ENCODE assay signal across 10 mouse cellular contexts in the genomic region with DNA sequence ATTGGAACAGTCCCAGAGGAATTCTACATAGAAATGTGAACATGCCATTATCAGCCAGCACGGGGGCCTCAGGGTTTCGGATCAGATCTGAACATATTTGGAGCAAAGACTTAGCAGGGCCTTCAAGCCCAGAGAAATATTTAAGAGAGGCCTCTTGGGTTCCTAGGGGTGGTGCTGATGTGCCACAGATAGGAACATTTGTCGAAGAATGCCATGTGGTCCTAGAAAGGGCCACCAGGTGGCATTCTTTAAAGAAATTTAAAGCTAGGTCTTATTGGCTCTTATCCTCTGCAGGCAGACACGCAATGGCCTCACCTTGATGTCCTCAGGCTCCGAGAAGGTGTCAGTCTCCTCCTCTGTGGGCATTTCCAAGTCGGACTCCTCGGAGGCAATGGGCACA. TPM values are rescaled to one million over a fixed set of nuclear protein-coding genes. Genes with fewer than 3 reads are reported as not detected.
DNase-seq lines count a peak whose midpoint lies in the region; ATAC-seq and TF ChIP-seq lines count a peak whose summit lies in the region.
"Had no signal": no experiment of that assay in that cellular context is flagged by ENCODE, and none has a peak within 500 bp of the region (broad histone marks: within the 10 kb centered on the region; RNA-seq: fewer than 3 reads in every experiment).

No protein-coding gene starts in this region.

- H3K4me1 ChIP-seq in hindbrain, postnatal 0 days (ENCODE audit: insufficient read depth, low read length): no peaks in the 10 kb centered on the region
- H3K4me1 ChIP-seq in hindbrain, embryonic 13.5 days (replicated peaks): 0 out of 2 replicates have a peak, but pooled peaks cover 5% of the 10 kb centered on the region
- peaks cover 20 to 37% of the 10 kb centered on the region in 2 experiments for H3K4me1 ChIP-seq in CH12.LX (ENCODE audit: control insufficient read depth in 1 of 2, insufficient read depth in 2 of 2)
- H3K4me1 ChIP-seq in bone marrow, adult 2 months (ENCODE audit: control insufficient read depth, insufficient read depth, low read length): peaks cover 6% of the 10 kb centered on the region
- H3K4me1 ChIP-seq in heart, embryonic 14.5 days (ENCODE audit: control insufficient read depth in 2 of 2, insufficient read depth in 2 of 2, low read length in 2 of 2): peaks cover 28 to 35% of the 10 kb centered on the region in 2 experiments

- H3K27ac ChIP-seq in hindbrain, postnatal 0 days: no peak overlapping the region
- H3K27ac ChIP-seq in hindbrain, embryonic 13.5 days: no peak overlapping the region
- no peak overlapping the region for H3K27ac ChIP-seq in CH12.LX (ENCODE audit: insufficient read depth, low read depth)
- no peak overlapping the region for H3K27ac ChIP-seq in bone marrow, adult 2 months (ENCODE audit: control insufficient read depth, insufficient read depth, low read depth, low read length, poor library complexity)
- peak overlapping the region; percentile 70 to 82 for H3K27ac ChIP-seq in heart, embryonic 14.5 days (replicated peaks in 1 of 2; ENCODE audit: control insufficient read depth in 1 of 2, insufficient read depth in 1 of 2, low read depth in 2 of 2, low read length in 2 of 2)
- H3K27ac ChIP-seq: embryonic facial prominence, embryonic 15.5 days had no signal

- no peak overlapping the region for H3K9ac ChIP-seq in hindbrain, postnatal 0 days (replicated peaks; ENCODE audit: low read length)
- no peak overlapping the region for H3K9ac ChIP-seq in hindbrain, embryonic 13.5 days
- H3K9ac ChIP-seq in CH12.LX (ENCODE audit: insufficient read depth, low read depth): no peak overlapping the region
- H3K9ac ChIP-seq in heart, embryonic 14.5 days (ENCODE audit: low read length): peak overlapping the region; percentile 44; the same call in 1 of the 2 replicates
- H3K9ac ChIP-seq: embryonic facial prominence, embryonic 15.5 days had no signal

- H3K4me3 ChIP-seq in hindbrain, postnatal 0 days (ENCODE audit: low read length): no peak overlapping the region
- no peak overlapping the region for H3K4me3 ChIP-seq in hindbrain, embryonic 13.5 days
- H3K4me3 ChIP-seq in CH12.LX (replicated peaks in 1 of 3; ENCODE audit: low read depth in 2 of 3, low read length in 2 of 3, poor library complexity in 1 of 3): no peak overlapping the region
- H3K4me3 ChIP-seq in bone marrow, adult 2 months (replicated peaks; ENCODE audit: control insufficient read depth, low read depth, low read length): no peak overlapping the region
- no peak overlapping the region for H3K4me3 ChIP-seq in heart, embryonic 14.5 days (ENCODE audit: control insufficient read depth in 1 of 2, insufficient read depth in 1 of 2, low read depth in 1 of 2, low read length in 2 of 2)
- H3K4me3 ChIP-seq: embryonic facial prominence, embryonic 15.5 days had no signal

- TF ChIP-seq RAD21 in CH12.LX (IDR thresholded peaks at IDR 0.05; ENCODE audit: low read depth, low read length): peak; percentile 99

- H3K9me3 ChIP-seq in hindbrain, postnatal 0 days (ENCODE audit: low read length): no peaks in the 10 kb centered on the region
- no peaks in the 10 kb centered on the region for H3K9me3 ChIP-seq in hindbrain, embryonic 13.5 days
- H3K9me3 ChIP-seq in CH12.LX (replicated peaks; ENCODE audit: low read length): no peaks in the 10 kb centered on the region
- no peaks in the 10 kb centered on the region for H3K9me3 ChIP-seq in heart, embryonic 14.5 days (ENCODE audit: control insufficient read depth, low read length)
- H3K9me3 ChIP-seq: embryonic facial prominence, embryonic 15.5 days had no signal

- 0 out of 2 replicates have a peak, but pooled peaks have one; percentile 22 for ATAC-seq in hindbrain, postnatal 0 days
- no peak for ATAC-seq in hindbrain, embryonic 13.5 days (ENCODE audit: low FRiP score)
- no peak for ATAC-seq in heart, embryonic 14.5 days (ENCODE audit: insufficient number of reproducible peaks, insufficient read depth, low FRiP score, low read depth)

- TF ChIP-seq CTCF in hindbrain, postnatal 0 days (IDR thresholded peaks at IDR 0.05; ENCODE audit: low read depth): peak; percentile 70
- peak; percentile 50 to 100; a peak in 3 of 4 replicates for TF ChIP-seq CTCF in CH12.LX (conservative IDR thresholded peaks at IDR 0.05 in 1 of 2, IDR thresholded peaks at IDR 0.05 in 1 of 2; ENCODE audit: low read depth in 2 of 2, low read length in 2 of 2)
- peak; percentile 30; the same call in 1 of the 2 replicates for TF ChIP-seq CTCF in bone marrow, adult 2 months (IDR thresholded peaks at IDR 0.05; ENCODE audit: control insufficient read depth, insufficient read depth, low read length)

- H3K36me3 ChIP-seq in hindbrain, postnatal 0 days (ENCODE audit: insufficient read depth, low read length): no peaks in the 10 kb centered on the region
- H3K36me3 ChIP-seq in hindbrain, embryonic 13.5 days: no peaks in the 10 kb centered on the region
- no peaks in the 10 kb centered on the region for H3K36me3 ChIP-seq in CH12.LX (replicated peaks in 1 of 2; ENCODE audit: control insufficient read depth in 1 of 2, insufficient read depth in 1 of 2, low read length in 1 of 2)
- no peaks in the 10 kb centered on the region for H3K36me3 ChIP-seq in heart, embryonic 14.5 days (ENCODE audit: control insufficient read depth, insufficient read depth, low read length)
- H3K36me3 ChIP-seq: embryonic facial prominence, embryonic 15.5 days had no signal

- H3K79me2 ChIP-seq in CH12.LX (replicated peaks; ENCODE audit: control insufficient read depth, extremely low read depth, insufficient read depth, poor library complexity, severe bottlenecking): no peaks in the 10 kb centered on the region

- in situ Hi-C loops in CH12.LX (cut with MboI; ENCODE audit: low pct_ligation_motif_present, low pct_unique_long_range_greater_than_20kb, low sequenced_read_pairs): loop anchor here (5.0 to 10.0 kb wide), 3 partner anchors 42 to 165 kb away; no protein-coding TSS in a partner anchor

- dilution Hi-C loops in CH12.LX (cut with MboI; ENCODE audit: extremely low pct_ligation_motif_present, extremely low pct_unique_long_range_greater_than_20kb, low sequenced_read_pairs): no loop called here

- no peak for TF ChIP-seq POLR2A in CH12.LX (IDR thresholded peaks at IDR 0.05; ENCODE audit: low read depth, low read length)
- TF ChIP-seq POLR2A in bone marrow, adult 2 months (IDR thresholded peaks at IDR 0.05; ENCODE audit: borderline replicate concordance, control insufficient read depth, low read depth, low read length): no peak

- H3K27me3 ChIP-seq in hindbrain, postnatal 0 days (ENCODE audit: insufficient read depth, low read length): no peaks in the 10 kb centered on the region
- H3K27me3 ChIP-seq in hindbrain, embryonic 13.5 days: no peaks in the 10 kb centered on the region
- peaks cover 3% of the 10 kb centered on the region for H3K27me3 ChIP-seq in CH12.LX (replicated peaks)
- H3K27me3 ChIP-seq in heart, embryonic 14.5 days (ENCODE audit: control insufficient read depth, insufficient read depth, low read length): no peaks in the 10 kb centered on the region
- H3K27me3 ChIP-seq: embryonic facial prominence, embryonic 15.5 days had no signal

- TF ChIP-seq EP300 in CH12.LX (IDR thresholded peaks at IDR 0.05; ENCODE audit: low read length): no peak

- peak; percentile 74 for DNase-seq in hindbrain, postnatal 0 days (ENCODE audit: low spot score)
- DNase-seq in CH12.LX (ENCODE audit: extremely low read depth): peak; percentile 89
- peak; percentile 61 for DNase-seq in lung, postnatal 14 days
- DNase-seq in thymus, postnatal 0 days (ENCODE audit: low spot score): peak; percentile 90
- no peak for DNase-seq in urinary bladder, postnatal 10 days (ENCODE audit: low spot score)

- 65% methylated on average over 7 of the region's 7 CpGs for whole genome bisulfite sequencing in hindbrain, postnatal 0 days
- WGBS in hindbrain, embryonic 13.5 days: 70% methylated on average over 7 of the region's 7 CpGs
- 18% methylated on average over 7 of the region's 7 CpGs for WGBS in bone marrow, adult 2 months
- 40% methylated on average over 7 of the region's 7 CpGs for WGBS in heart, embryonic 14.5 days

- H3K4me2 ChIP-seq in hindbrain, postnatal 0 days (ENCODE audit: low read depth, low read length): no peak overlapping the region
- H3K4me2 ChIP-seq in hindbrain, embryonic 13.5 days: no peak overlapping the region
- H3K4me2 ChIP-seq in CH12.LX (ENCODE audit: insufficient read depth, low read depth, poor library complexity, severe bottlenecking): no peak overlapping the region
- H3K4me2 ChIP-seq in heart, embryonic 14.5 days (ENCODE audit: low read length): peak overlapping the region; percentile 39
- H3K4me2 ChIP-seq: embryonic facial prominence, embryonic 15.5 days had no signal

RNA-seq across cellular contexts. Expression of a gene that starts 15.1 kb away (rescaled TPM):
- total RNA-seq in hindbrain, postnatal 0 days (2014; rRNA removed): 0.25 and 0.63 TPM in 2 replicates
- polyA plus RNA-seq in hindbrain, postnatal 0 days (2015; fragmentation: Nextera tagmentation; extraction: Ambion mirVana): 1.3 and 1.7 TPM in 2 replicates
- polyA plus RNA-seq in hindbrain, embryonic 13.5 days (2015; fragmentation: Nextera tagmentation; extraction: Ambion mirVana): 1.2 and 1.4 TPM in 2 replicates
- 503 and 527 TPM in 2 replicates for total RNA-seq in CH12.LX (2012; rRNA removed)
- total RNA-seq in CH12.LX (2014; rRNA removed): 636 and 689 TPM in 2 replicates
- 678 and 741 TPM in 2 replicates for polyA plus RNA-seq in CH12.LX (2012; ENCODE audit: insufficient read length, low read depth)
- polyA plus RNA-seq in bone marrow, adult 2 months (2011; ENCODE audit: insufficient read depth, insufficient read length, low replicate concordance, missing spikeins): 130 and 270 TPM in 2 replicates
- polyA plus RNA-seq in heart, embryonic 14.5 days (2014; fragmentation: Nextera tagmentation; extraction: Ambion mirVana): 0.95 and 1.4 TPM in 2 replicates
- 38.5 and 39.6 TPM in 2 replicates for polyA plus RNA-seq in thymus, postnatal 0 days (2015; fragmentation: Nextera tagmentation; extraction: Ambion mirVana)

RNA-seq across cellular contexts. Expression of a gene that starts 23.4 kb away (rescaled TPM):
- total RNA-seq in hindbrain, postnatal 0 days (2014; rRNA removed): under 0.01 and 0.22 TPM in 2 replicates
- polyA plus RNA-seq in hindbrain, postnatal 0 days (2015; fragmentation: Nextera tagmentation; extraction: Ambion mirVana): 0.04 TPM in 1 of 2 replicates, not detected in the other
- polyA plus RNA-seq in hindbrain, embryonic 13.5 days (2015; fragmentation: Nextera tagmentation; extraction: Ambion mirVana): 0.03 TPM in 1 of 2 replicates, not detected in the other
- total RNA-seq in CH12.LX (2012; rRNA removed): 0.50 and 0.64 TPM in 2 replicates
- total RNA-seq in CH12.LX (2014; rRNA removed): 0.55 and 0.57 TPM in 2 replicates
- 0.97 and 1.00 TPM in 2 replicates for polyA plus RNA-seq in CH12.LX (2012; ENCODE audit: insufficient read length, low read depth)
- polyA plus RNA-seq in bone marrow, adult 2 months (2011; ENCODE audit: insufficient read depth, insufficient read length, low replicate concordance, missing spikeins): 0.63 and 1.6 TPM in 2 replicates
- polyA plus RNA-seq in heart, embryonic 14.5 days (2014; fragmentation: Nextera tagmentation; extraction: Ambion mirVana): 0.07 and 0.42 TPM in 2 replicates
- 0.04 TPM in 1 of 2 replicates, not detected in the other for polyA plus RNA-seq in thymus, postnatal 0 days (2015; fragmentation: Nextera tagmentation; extraction: Ambion mirVana)
- total RNA-seq: left cerebral cortex, postnatal 36 days had no signal

RNA-seq across cellular contexts. Expression of a gene that starts 28.0 kb away (rescaled TPM):
- total RNA-seq in hindbrain, postnatal 0 days (2014; rRNA removed): not detected in 2 replicates
- polyA plus RNA-seq in hindbrain, postnatal 0 days (2015; fragmentation: Nextera tagmentation; extraction: Ambion mirVana): not detected in 2 replicates
- not detected in 2 replicates for polyA plus RNA-seq in hindbrain, embryonic 13.5 days (2015; fragmentation: Nextera tagmentation; extraction: Ambion mirVana)
- total RNA-seq in CH12.LX (2012; rRNA removed) (0.38 and 0.46 TPM in 2 replicates), CH12.LX (2014; rRNA removed) (0.31 and 0.68 TPM in 2 replicates)
- 0.76 and 1.0 TPM in 2 replicates for polyA plus RNA-seq in CH12.LX (2012; ENCODE audit: insufficient read length, low read depth)
- polyA plus RNA-seq in bone marrow, adult 2 months (2011; ENCODE audit: insufficient read depth, insufficient read length, low replicate concordance, missing spikeins): not detected in 2 replicates
- polyA plus RNA-seq in heart, embryonic 14.5 days (2014; fragmentation: Nextera tagmentation; extraction: Ambion mirVana): not detected in 2 replicates
- polyA plus RNA-seq in thymus, postnatal 0 days (2015; fragmentation: Nextera tagmentation; extraction: Ambion mirVana): 0.38 and 0.75 TPM in 2 replicates
- total RNA-seq: left cerebral cortex, postnatal 36 days had no signal
- polyA plus RNA-seq: embryonic facial prominence, embryonic 15.5 days had no signal

RNA-seq across cellular contexts. Expression of a gene that starts 35.6 kb away (rescaled TPM):
- total RNA-seq in hindbrain, postnatal 0 days (2014; rRNA removed): not detected in 2 replicates
- not detected in 2 replicates for polyA plus RNA-seq in hindbrain, postnatal 0 days (2015; fragmentation: Nextera tagmentation; extraction: Ambion mirVana)
- not detected in 2 replicates for polyA plus RNA-seq in hindbrain, embryonic 13.5 days (2015; fragmentation: Nextera tagmentation; extraction: Ambion mirVana)
- 0.17 TPM in 1 of 2 replicates, not detected in the other for total RNA-seq in CH12.LX (2012; rRNA removed)
- total RNA-seq in CH12.LX (2014; rRNA removed): not detected in 2 replicates
- polyA plus RNA-seq in CH12.LX (2012; ENCODE audit: insufficient read length, low read depth): 0.21 TPM in 1 of 2 replicates, not detected in the other
- polyA plus RNA-seq in bone marrow, adult 2 months (2011; ENCODE audit: insufficient read depth, insufficient read length, low replicate concordance, missing spikeins): not detected in 2 replicates
- 0.35 TPM in 1 of 2 replicates, not detected in the other for polyA plus RNA-seq in heart, embryonic 14.5 days (2014; fragmentation: Nextera tagmentation; extraction: Ambion mirVana)
- polyA plus RNA-seq in thymus, postnatal 0 days (2015; fragmentation: Nextera tagmentation; extraction: Ambion mirVana): 31.2 and 33.1 TPM in 2 replicates
- total RNA-seq: left cerebral cortex, postnatal 36 days had no signal

RNA-seq across cellular contexts. Expression of a gene that starts 53.2 kb away (rescaled TPM):
- total RNA-seq in hindbrain, postnatal 0 days (2014; rRNA removed): 0.05 and 1.3 TPM in 2 replicates
- 0.19 and 0.23 TPM in 2 replicates for polyA plus RNA-seq in hindbrain, postnatal 0 days (2015; fragmentation: Nextera tagmentation; extraction: Ambion mirVana)
- polyA plus RNA-seq in hindbrain, embryonic 13.5 days (2015; fragmentation: Nextera tagmentation; extraction: Ambion mirVana): 0.12 and 0.21 TPM in 2 replicates
- total RNA-seq in CH12.LX (2012; rRNA removed) (4.2 and 5.9 TPM in 2 replicates), CH12.LX (2014; rRNA removed) (0.68 and 0.82 TPM in 2 replicates)
- polyA plus RNA-seq in CH12.LX (2012; ENCODE audit: insufficient read length, low read depth): 0.64 and 0.99 TPM in 2 replicates
- polyA plus RNA-seq in bone marrow, adult 2 months (2011; ENCODE audit: insufficient read depth, insufficient read length, low replicate concordance, missing spikeins): not detected in 2 replicates
- polyA plus RNA-seq in heart, embryonic 14.5 days (2014; fragmentation: Nextera tagmentation; extraction: Ambion mirVana): 0.05 and 0.07 TPM in 2 replicates
- 0.40 and 0.54 TPM in 2 replicates for polyA plus RNA-seq in thymus, postnatal 0 days (2015; fragmentation: Nextera tagmentation; extraction: Ambion mirVana)

Comparison
In these comparisons a context has a peak if more than half of its experiments do, and no peak if none do; other contexts are left out.
1. H3K27ac ChIP-seq: peak in heart, embryonic 14.5 days (2 of 2); none in hindbrain, postnatal 0 days (single experiment), hindbrain, embryonic 13.5 days (single experiment), CH12.LX (single experiment) and bone marrow, adult 2 months (single experiment).
2. RNA of a gene that starts 15.1 kb away (polyA plus RNA-seq): 678 to 741 TPM in CH12.LX, 130 to 270 TPM in bone marrow, adult 2 months and 38.5 to 39.6 TPM in thymus, postnatal 0 days; 1.3 to 1.7 TPM in hindbrain, postnatal 0 days, 1.2 to 1.4 TPM in hindbrain, embryonic 13.5 days and 0.95 to 1.4 TPM in heart, embryonic 14.5 days; every median in the first group is over 10 times any median in the second.
3. Peak in every context shown above with its lines, with median percentiles within 50 percentile points of each other: CTCF ChIP-seq.